Mouse (Mus musculus): Measurements from ENCODE around the gene Pvalb.

The Pvalb gene

DNA sequence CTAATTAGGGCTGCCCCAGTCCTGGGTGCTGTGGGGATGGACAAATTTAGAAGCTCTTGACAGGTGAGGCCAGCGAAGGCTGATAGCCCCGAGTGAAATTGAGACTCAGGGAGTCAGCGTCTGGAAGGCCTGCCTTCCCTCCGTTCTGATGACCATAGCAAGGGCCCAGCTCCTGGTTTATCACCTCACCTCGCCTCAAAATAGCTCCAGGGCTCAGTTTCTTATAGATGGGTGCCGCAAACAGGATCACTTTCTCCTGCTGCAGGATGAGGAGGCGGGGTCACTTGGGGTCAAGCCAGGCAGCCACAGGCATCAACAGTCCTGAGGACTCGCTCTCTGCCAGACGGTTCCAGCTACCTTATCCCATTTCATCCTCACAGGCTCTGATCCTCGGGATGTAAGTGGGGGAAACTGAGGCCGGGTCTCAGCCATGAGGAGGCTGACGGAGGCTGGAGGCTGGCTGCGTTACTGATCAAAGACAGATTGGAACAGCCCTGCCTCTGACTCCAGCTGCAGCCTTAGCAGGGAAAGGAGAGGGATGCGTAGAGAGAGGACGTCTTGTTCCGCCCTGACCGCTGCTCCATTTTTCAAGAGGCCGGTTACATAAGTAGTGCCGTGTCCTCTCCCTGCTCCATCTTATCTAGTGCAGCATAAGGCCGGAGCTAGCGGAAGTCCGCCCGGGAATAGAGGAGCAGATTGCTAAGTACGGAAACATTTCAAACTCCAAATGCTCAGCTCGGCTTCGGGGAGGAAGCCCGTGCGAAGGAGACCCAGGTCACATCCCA, 10.9 kb downstream of the Pvalb start:
- in situ Hi-C loops (cut with MseI, MboI), result no loop called here

DNA sequence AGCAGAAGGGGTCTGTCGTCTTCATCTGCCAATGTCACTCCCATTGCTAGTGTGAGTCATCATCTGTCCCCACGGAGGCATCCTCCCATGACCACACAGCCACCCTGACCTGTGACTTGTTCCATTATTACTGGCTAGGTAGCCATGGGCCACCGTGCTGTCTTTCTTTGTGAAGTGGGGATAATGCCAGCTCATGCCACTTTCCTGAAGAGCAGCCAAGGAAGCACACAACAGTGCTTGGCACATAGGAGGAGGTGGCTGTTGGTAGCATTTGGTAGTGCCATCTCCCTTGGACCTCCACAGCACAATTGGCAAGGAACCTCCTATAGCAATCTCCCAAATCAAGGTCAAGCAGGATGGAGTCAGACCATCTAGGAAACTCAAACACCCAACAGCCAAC, 11.9 kb downstream of the Pvalb start:
- in situ Hi-C loops (cut with MseI, MboI), result no loop called here

DNA sequence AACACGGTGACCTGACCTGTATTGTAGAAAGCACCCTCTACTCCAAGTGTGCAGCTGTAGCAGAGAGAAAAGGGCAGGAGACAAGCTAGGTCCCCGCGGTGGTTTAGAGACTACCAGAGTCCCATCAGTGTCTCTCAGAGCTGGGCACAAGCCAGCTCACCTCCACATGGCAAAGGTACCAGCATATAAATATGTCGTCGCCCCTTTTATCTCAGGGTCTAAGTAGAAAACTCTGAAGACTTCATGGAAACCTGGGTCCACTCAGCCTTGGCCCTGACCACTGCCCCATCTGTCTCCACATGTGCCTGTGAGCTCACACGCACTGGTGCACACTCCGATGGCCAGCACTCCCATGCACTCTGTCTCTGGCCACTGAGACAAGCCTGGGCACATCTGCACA, 16.6 kb downstream of the Pvalb start:
- in situ Hi-C loops (cut with MseI, MboI), result no loop called here

DNA sequence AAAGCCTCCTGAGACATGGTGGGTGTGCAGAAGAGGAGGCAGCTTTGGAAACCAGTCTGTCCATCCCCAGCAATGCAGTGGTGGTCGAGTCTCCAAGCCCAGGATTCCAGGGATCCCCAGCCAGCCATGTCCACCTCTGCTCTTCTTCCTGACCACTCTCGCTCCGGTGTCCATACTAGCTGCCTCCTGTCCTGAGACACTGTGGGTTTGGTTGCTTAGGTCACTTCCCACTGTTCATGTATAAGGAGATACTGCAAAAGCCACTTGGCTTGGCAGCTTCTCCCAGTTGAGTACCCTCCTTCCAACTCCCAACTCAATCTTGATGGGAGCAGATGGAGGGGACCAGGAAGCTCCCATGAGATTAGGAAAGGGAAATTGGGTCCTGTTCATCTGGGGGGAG, 17.7 kb downstream of the Pvalb start:
- in situ Hi-C loops (cut with MseI, MboI), result no loop called here

DNA sequence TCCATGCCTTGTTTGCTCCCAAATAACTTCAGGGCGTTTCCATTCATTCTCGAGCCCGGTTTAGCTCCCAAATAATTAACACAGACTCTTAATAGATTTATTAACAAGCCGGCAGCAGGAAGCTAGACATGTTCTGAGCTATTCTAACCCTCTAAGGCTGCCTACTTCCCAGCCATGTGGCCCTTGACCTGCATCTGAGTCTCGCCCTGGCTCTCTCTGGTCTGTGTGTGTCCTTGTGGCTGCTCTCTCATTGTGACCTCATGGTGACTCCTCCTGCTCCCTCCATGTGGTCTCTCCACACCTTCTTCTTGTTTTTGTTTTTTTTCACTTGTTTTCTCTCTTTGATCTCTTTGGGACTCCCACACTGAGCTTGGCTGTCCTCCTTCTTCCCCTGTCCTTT, 19.3 kb downstream of the Pvalb start:
- in situ Hi-C loops (cut with MseI, MboI), result no loop called here

DNA sequence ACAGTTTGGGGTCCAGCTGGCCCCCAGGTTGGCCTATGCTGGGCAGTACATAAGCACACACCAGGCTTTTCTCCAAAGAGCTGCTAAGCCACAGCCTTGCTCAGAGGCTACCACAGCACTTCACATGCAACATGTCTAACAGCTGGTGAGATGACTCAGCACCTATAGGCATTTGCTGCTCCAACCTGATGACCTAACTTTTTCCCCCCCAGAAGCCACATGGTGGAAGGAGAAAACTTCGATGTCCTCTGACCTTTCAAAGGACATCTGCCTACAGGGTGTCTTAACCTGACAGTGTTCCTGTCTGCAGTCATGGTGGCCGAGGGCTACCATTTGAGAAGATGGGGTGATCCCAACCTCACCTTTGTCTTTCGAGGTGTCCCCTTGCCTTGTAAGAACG, 20.6 kb downstream of the Pvalb start:
- in situ Hi-C loops (cut with MseI, MboI), result no loop called here

DNA sequence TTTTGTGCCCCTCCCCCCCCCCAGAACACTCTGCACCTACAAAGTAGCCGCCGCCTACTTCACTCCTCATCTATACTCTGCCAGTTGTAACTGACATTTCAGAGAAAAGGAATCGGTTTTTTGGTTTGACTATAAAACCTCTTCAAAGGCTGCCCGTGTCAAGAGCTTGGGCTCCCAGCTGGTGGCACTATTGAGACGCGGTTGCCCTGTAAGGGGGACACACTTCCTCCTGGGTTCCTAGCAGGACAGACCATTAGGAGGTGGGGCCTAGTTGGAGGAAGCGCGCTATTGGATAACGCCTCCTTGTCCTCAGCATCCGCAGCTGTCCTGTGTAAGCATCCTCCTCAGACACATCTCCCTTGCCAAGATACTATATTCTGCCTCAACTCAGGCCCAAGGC, 21.3 kb downstream of the Pvalb start:
- in situ Hi-C loops (cut with MseI, MboI), result loop anchor here in 1 of 2 experiments (5.0 kb wide), 1 partner anchor 62 kb away; no protein-coding TSS in a partner anchor

DNA sequence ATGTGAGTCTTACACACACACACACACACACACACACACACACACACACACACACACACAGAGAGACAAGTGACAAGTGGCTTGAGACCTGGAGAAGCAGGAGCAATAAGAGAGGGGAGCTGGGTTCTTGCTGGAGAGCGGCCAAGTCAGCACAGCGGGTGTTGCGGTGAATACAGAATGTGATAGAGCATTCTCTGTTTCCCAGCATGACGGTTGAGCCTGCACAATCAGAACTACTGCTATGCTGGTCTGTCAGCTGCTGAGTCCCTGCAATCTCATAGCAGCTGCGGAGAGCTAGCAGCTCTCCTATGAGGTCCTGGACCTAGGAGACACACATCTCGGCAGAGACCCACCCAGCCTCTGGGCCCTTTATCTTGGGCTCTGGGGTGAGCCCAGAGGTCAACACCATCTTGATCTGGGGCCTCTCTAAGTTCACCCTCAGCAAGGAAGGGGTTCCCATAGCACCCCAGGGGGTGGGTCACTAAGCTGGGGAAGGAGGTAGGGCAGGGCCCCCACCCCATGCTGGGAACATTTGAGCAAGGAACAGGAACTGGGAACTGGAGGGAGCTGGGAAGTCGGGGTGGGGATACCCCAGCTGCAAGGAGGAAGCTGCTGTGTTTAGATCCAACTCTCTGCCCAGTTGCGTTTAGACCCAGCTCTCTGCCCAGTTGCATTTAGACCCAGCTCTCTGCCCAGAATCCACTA, 24.3 kb downstream of the Pvalb start:
- in situ Hi-C loops (cut with MseI, MboI), result loop anchor here in 1 of 2 experiments (5.0 kb wide), 1 partner anchor 65 kb away; no protein-coding TSS in a partner anchor

DNA sequence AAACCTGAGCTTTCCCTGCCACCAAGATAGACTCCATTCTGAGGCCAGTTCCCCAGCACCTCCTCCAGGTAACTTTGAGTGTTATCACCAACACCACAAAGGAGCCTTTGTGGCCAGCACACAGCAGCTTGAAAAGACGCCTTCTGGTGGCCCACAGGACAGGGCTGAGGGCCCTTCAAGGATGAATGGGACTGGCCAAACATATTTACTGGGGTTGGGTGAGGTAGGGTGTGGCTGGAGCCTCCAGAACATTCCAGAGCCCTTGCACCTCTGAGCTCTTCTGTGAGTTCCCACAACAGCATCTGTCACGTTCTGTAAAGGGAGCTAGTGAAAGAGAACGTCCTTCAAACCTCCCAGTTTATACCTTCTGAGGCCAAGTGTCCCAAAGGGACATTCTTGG, 26.4 kb downstream of the Pvalb start:
- in situ Hi-C loops (cut with MseI, MboI), result loop anchor here in 1 of 2 experiments (5.0 kb wide), 1 partner anchor 68 kb away; no protein-coding TSS in a partner anchor

DNA sequence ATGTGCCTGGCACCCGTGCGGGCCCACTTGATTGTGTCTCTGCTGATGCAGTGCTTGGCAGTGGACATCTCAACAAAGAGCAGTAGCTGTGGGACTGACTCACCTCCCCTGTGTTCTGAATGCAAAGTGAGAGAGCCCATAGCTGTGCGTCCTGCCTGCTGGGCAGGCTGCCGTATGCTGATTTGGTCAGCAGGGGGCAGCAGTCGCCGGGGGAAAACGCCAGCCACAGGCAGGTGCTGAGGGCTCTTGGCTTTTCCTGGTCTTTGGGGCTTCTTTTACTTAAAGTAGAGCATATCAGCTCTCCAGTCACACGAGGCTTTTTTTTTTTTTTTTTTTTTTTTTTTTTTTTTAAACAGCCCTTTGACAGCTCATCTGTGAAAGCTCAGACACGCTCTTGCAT, 27.8 kb downstream of the Pvalb start:
- in situ Hi-C loops (cut with MseI, MboI), result no loop called here

DNA sequence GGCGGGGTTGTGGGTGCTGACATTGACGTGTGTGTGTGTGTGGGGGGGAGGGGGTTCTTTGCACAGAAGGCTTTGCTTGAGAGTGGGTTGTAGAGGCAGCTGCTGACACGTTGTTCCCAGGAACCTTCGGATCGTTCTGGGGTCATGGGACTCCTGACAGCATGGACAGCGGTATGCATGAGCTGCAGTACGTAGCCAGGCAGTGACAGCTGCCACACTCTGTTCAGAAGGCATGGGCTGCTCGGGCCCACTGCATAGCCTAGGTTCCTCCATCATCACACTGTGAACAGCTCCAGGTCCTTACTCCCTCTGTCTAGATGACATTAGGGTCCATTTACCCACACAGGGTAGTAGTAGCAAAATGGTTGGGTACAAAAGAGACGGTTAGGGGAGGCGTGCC, 28.9 kb downstream of the Pvalb start:
- in situ Hi-C loops (cut with MseI, MboI), result no loop called here

DNA sequence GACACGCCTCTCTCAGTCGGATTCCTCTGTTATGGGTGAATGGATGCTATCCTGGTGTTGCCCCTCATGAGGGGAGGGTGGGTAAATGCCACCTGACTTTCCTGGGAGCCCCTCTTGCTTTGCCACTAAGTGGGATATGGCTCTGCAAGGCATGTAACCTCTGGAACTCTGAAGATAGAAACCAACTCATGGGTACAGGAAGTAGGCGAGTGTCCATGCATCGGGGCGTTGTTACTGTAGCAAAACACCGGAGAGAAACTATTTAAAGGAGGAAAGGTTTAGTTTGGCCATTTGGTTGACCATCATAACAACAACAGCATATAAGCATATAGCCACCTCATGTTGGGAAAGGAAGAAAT, 31.3 kb downstream of the Pvalb start:
- in situ Hi-C loops (cut with MseI, MboI), result no loop called here

DNA sequence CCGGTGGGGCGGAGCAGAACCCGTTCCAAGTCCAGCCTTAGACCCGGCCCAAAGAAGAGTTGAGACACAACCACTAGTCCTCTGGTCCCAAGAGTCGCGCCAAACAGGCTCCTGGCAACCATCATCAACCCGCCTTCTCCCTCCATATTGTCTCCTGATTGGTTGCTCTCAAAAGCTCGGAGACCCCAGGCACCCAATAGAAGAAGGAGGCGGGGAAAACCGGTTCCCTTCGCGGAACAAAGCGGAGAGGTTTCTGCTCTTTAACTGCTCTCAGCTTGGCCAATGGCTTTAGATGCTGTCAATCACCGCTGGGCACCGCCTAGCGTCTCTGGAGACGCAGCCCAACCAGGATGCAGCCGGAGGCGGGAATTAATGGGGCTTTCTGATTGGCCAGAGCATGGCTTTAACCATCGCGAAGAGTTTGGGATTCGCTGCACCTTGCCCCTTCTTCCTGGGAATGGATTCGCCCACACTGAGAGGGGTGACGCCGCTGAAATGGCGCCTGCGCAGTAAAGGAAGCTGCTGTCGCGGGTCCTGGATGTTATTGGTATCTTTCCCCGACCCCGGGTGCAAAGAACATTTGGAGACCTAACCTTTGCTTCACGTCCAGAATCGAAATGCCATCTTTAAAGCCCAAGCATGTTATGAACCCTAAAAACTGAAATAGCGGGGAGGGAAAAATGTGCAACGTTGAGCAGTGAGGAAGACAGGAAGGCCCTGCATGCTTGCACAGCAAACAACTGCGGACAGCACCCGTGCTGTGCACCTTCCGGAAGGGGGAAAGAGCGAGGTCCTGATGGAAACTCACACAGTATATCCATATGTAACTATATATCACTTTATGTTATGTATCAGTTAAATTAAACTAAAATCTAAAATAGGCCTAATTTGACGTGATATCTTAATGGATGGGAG, 32.0 kb downstream of the Pvalb start, which contains the start of gene Ift27:
TSS of gene Ift27 (minus strand) at position 136 of the 915 bp plus-strand sequence.
- in situ Hi-C loops (cut with MseI, MboI), result no loop called here

DNA sequence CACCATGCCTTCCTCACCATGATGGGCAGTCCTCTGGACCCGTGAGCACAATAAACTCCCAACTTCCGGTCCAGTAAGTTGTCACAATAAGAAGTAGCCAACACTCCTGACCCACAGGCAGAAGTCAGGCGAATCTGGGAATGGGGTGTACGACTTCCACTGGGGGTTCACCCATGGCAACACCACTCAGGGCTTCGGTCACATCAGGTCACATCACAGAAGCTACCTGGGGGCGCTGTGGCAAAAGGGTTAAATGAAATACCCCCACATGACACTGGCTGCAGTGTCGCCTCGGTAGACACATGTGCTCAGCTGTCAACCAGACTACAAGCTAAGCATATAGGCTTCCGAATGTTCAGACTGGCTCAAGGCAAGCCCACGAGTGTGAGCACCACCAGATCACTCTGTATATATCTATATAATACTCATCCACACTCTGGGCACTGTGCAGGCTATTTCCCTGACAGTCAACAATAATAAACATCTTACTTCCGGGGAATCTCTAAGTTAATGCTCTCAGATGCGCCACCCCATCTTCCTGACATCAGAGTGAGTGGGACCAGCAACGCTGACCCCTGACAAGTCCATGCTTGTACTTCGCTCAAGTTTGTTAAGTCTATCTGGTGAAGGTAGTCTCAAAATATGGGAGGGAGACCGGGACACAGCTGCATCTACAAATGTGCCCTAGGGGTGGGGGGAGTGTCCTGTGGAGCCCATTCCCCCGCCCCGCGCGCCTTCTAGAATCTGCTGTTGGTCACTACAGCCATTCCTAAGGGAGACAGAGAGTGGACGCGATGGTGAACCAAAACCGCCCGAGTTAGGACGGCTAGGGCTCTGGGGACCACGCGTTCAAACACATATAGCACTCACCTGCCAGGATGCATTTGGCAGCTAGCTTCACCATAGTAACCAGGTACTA, 33.0 kb downstream of the Pvalb start:
- in situ Hi-C loops (cut with MseI, MboI), result no loop called here

DNA sequence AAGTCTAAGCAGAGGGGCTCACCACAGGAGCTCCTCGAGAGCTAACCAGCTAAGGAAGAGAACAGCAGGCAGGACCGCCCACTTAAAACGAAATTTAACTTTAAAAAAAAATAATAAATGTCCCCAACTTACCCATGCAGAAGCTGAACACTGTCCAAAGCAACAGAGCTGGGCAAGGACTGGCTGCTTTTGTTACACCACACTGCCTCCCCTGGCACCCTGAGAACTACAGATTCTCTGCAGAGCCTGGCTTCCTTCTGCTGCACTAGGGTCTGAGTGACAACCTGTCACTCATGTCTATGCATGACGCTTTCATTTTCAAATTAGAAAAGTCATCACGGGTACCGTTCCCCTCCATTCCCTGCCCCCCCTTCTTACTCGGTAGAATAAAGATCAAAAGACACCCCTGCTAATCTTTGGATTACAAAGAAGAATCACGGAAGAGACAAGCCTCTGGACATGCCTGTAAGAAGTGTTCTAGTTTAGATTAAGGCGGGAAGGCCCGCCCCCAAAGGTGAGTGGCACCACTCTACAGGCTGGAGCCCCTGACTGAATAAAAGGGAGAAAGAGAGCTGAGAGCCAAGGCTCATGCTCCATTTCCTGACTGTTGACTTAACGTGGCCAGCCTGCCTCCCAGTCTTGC, 33.8 kb downstream of the Pvalb start:
- in situ Hi-C loops (cut with MseI, MboI), result no loop called here

DNA sequence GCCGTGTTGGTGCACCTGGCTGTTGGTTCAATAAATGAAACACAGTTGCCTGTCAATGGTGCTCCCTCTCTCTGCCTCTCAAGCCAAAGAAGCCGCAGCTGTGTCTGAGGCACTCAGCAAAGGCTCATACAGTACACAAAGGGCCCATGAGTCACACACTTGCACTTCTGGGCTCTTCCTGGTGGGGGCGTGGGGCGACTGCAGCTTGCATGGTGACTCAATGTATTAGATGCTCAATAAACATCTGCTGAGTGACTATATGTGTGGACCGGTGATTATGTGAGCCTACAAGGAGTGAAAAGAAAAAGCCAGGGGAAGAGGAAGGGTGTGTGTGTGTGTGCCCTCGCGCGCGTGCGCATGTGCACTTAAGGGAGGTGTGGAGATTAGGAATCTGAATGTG, 34.5 kb downstream of the Pvalb start:
- in situ Hi-C loops (cut with MseI, MboI), result no loop called here

DNA sequence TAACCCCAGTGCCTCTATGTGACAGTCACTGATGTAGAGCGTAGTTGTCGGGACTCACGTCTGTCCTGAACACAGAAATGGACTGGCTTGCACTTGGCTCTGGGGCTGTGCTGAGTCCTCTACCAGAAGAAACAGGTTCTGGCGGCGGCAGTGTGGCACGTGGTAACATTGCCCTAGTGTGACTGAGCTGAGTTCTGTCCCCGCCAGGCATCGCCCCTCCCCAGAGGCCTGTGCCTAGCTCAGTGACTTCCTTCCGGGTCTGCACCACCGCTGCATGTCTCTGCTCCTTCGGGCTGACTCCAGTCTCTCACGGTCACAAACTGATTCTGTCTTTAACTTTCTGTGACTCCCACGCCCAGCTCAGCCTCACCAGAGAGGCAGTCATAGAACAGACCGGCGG, 35.5 kb downstream of the Pvalb start:
- in situ Hi-C loops (cut with MseI, MboI), result no loop called here

DNA sequence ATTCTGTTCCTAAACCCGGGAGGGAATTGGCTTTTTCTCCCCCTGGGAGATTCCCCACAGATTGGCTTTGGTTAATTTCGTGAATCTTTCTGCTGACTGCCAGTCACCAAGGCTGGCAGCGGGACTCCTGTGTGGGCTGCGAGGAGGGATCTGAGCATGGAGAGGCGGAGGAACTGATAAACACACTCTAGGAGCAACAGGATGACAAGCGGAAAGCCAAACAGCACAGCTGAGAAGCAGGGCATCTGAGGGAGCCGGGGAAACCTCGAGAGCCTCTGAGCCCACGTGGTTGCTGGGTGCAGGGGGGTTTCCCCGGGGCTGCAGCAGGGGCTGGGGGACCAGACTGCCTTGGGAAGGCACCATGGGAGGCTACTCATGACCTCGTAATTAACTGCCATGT, 36.6 kb downstream of the Pvalb start:
- in situ Hi-C loops (cut with MseI, MboI), result no loop called here

DNA sequence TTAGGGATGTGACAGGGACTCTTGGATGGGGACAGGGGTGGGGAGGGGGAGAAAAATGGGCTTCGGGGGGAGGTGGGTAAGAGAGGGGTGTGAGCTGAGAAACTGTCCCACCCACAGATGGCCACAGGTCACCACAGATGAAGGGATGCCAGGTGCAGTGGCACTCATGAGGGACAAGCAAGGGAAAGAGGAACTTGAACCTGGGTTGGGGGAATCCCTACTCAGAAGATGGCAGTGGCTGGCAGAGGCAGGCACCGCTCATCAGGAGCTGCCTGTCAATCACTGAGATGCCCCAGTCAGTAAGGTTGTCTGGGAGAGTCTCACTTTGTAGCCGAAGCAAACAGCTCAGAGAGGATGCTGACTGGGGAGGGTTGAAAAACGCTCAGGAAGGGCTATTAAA, 40.9 kb downstream of the Pvalb start:
- in situ Hi-C loops (cut with MseI, MboI), result no loop called here

DNA sequence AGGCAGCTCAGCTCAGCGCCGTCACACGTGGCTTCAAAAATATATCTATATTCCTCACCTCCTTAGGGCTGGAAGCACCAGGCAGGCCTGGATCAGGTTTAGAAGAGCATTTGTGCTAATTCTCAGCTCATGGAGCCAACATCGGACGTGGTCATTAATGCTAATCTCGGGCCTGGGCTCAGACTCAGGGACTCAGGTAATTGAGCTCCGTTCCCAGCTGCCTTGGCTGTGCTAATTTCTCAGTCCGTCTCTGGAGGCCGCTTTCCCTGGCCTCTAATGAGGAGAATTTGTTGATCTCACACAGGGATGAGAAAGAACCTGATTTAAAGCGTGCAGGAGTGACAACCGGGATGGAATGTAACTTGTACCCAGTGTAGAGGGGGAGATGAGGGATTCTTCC, 41.7 kb downstream of the Pvalb start:
- in situ Hi-C loops (cut with MseI, MboI), result no loop called here

DNA sequence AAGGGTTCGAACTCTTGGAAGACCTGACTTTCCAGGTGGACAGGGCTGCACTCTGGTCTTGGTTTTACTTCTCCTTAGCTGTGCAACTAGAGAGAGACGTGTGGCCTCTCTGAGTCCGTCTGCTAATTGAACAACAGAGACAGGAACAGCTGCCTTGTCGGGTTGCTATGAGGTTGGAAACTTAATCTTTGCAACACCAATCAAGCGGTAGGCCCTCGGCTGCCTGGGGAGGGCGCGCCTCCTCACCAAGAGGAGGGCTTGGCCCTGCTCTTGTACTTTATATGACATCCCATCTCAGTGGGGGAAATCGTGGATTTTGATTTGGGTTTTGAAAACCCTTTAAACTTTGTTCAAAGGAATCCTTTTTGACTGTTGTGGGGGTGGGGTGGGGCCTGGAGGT, 44.3 kb downstream of the Pvalb start:
- in situ Hi-C loops (cut with MseI, MboI), result no loop called here
